Mouse (Mus musculus) spleen, adult 2 months (tissue): ENCODE results near the gene Atpaf1. TPM values are rescaled to one million over a fixed set of nuclear protein-coding genes. Genes with fewer than 3 reads are reported as not detected.

ENCODE experiments used
- DNase-seq, 2 experiments: peaks; one replicate each; pipeline versions ENCODE4 v3.0.0 to v3.0.0-alpha.2; 2012 to 2021; ENCODE audit warnings: low spot score in 2 of 2, low read depth in 1 of 2
- H3K27ac ChIP-seq: fragments of 200-500 bp; 2 replicates; pipeline ENCODE4 v1.5.1; 2012; ENCODE audit warnings: low read length, inconsistent platforms; ENCODE audit not compliant: insufficient read depth
- H3K27me3 ChIP-seq: fragments of 200-500 bp; 2 replicates; pipeline ENCODE4 v1.6.1; 2012; ENCODE audit warnings: mild to moderate bottlenecking, moderate library complexity, low read length, inconsistent platforms; ENCODE audit not compliant: control insufficient read depth, insufficient read depth
- H3K36me3 ChIP-seq: fragments of 200-500 bp; 2 replicates; pipeline ENCODE4 v1.6.1; 2012; ENCODE audit warnings: mild to moderate bottlenecking, low read length, inconsistent platforms; ENCODE audit not compliant: control insufficient read depth, insufficient read depth
- H3K4me1 ChIP-seq: fragments of 200-500 bp; 2 replicates; pipeline ENCODE4 v1.6.1; 2011; ENCODE audit warnings: inconsistent platforms; ENCODE audit not compliant: control insufficient read depth, insufficient read depth, insufficient read length
- H3K4me3 ChIP-seq: fragments of 200-500 bp; 2 replicates; pipeline ENCODE4 v1.5.1; 2011; ENCODE audit warnings: mild to moderate bottlenecking, inconsistent platforms; ENCODE audit not compliant: insufficient read depth, insufficient read length; ENCODE audit errors: extremely low read depth
- CTCF ChIP-seq: fragments of 200-500 bp; IDR thresholded peaks from 2 replicates; pipeline ENCODE4 v1.5.1; 2011; ENCODE audit warnings: mild to moderate bottlenecking, inconsistent platforms; ENCODE audit not compliant: insufficient read depth, insufficient read length, insufficient replicate concordance; ENCODE audit errors: extremely low read depth
- POLR2A ChIP-seq: fragments of 200-500 bp; IDR thresholded peaks from 2 replicates; pipeline ENCODE4 v1.6.1; 2011; ENCODE audit warnings: low read depth, low read length, inconsistent platforms
- WGBS: fragments of 180-500 bp; shearing (Covaris S2); methylation state at CpG from one replicate; pipeline ENCODE4 v1.1.7; 2018; 5-methylcytosine and 5-hydroxymethylcytosine counted together
- polyA plus RNA-seq: library from polyadenylated mRNA; depleted of rRNA; stranded (reverse); fragments of >200 nt; gene quantifications from 2 replicates; pipeline ENCODE4 v1.2.3, GENCODE M21; 2012; rRNA removed

The Atpaf1 gene
- 20.2 and 35.6 TPM in 2 replicates for polyA plus RNA-seq

- DNase-seq, result peak; percentile 40 to 55
- peak within 1 kb of the TSS; percentile 84 for H3K4me3 ChIP-seq
- peaks cover 3% of the 10 kb centered on the region; the same call in 1 of the 2 replicates for H3K36me3 ChIP-seq
- TF ChIP-seq CTCF (no peak), POLR2A (no peak; the same call in 1 of the 2 replicates)
- under 1% methylated on average over 58 of the region's 69 CpGs for WGBS
- H3K27ac ChIP-seq, result peak within 1 kb of the TSS; percentile 61
- H3K4me1 ChIP-seq, result peaks cover 3% of the 10 kb centered on the region; the same call in 1 of the 2 replicates
- H3K27me3 ChIP-seq, result no peaks in the 10 kb centered on the region
These were observed at the start of gene Atpaf1 for GRCm38 (mm10) chr4:115784769-115785510. TSS of gene Atpaf1 (plus strand) at chr4:115784812.

GRCm38 (mm10) chr4:115734867-115735266 is 49.7 kb upstream of the Atpaf1 start:
- no peak overlapping the region for H3K27ac ChIP-seq
- H3K36me3 ChIP-seq, result no peaks in the 10 kb centered on the region
- no peak overlapping the region for H3K4me3 ChIP-seq
- no peak for DNase-seq
- 0 out of 2 replicates have a peak, but pooled peaks cover 2% of the 10 kb centered on the region for H3K27me3 ChIP-seq
- peaks cover 7% of the 10 kb centered on the region; the same call in 1 of the 2 replicates for H3K4me1 ChIP-seq
- WGBS, result 87% methylated on average over 4 of the region's 4 CpGs
- TF ChIP-seq POLR2A, result no peak
- TF ChIP-seq CTCF, result no peak

- Histone ChIP-seq H3K27me3 (no peaks in the 10 kb centered on the region), H3K27ac (peak within 1 kb of the TSS; percentile 81), H3K4me3 (peak within 1 kb of the TSS; percentile 82), H3K4me1 (peaks cover 10% of the 10 kb centered on the region; the same call in 1 of the 2 replicates), H3K36me3 (peaks cover 7% of the 10 kb centered on the region)
- peak; percentile 92 to 97 for DNase-seq
- under 1% methylated on average over 45 of the region's 45 CpGs for WGBS
- TF ChIP-seq POLR2A (peak; percentile 46), CTCF (peak; percentile 31; the same call in 1 of the 2 replicates)
These were observed 47.0 kb upstream of the Atpaf1 start, which contains the start of gene Efcab14 for GRCm38 (mm10) chr4:115737551-115738041. TSS of gene Efcab14 (plus strand) at chr4:115737744.

GRCm38 (mm10) chr4:115738481-115738985 is 46.1 kb upstream of the Atpaf1 start:
- Histone ChIP-seq H3K27me3 (no peaks in the 10 kb centered on the region), H3K4me3 (peak overlapping the region; percentile 38; the same call in 1 of the 2 replicates), H3K36me3 (peaks cover 9% of the 10 kb centered on the region), H3K4me1 (peaks cover 8% of the 10 kb centered on the region; the same call in 1 of the 2 replicates), H3K27ac (no peak overlapping the region)
- WGBS, result 18% methylated on average over 13 of the region's 13 CpGs
- DNase-seq, result no peak
- TF ChIP-seq CTCF (no peak), POLR2A (no peak)

- peaks cover 8% of the 10 kb centered on the region; the same call in 1 of the 2 replicates for H3K4me1 ChIP-seq
- H3K4me3 ChIP-seq, result no peak overlapping the region
- no peaks in the 10 kb centered on the region for H3K27me3 ChIP-seq
- DNase-seq, result no peak
- peaks cover 16% of the 10 kb centered on the region for H3K36me3 ChIP-seq
- TF ChIP-seq POLR2A (no peak), CTCF (no peak)
- H3K27ac ChIP-seq, result no peak overlapping the region
These were observed 42.0 kb upstream of the Atpaf1 start for GRCm38 (mm10) chr4:115742658-115743057.

GRCm38 (mm10) chr4:115743096-115743495 is 41.5 kb upstream of the Atpaf1 start:
- WGBS, result 92% methylated on average over 4 of the region's 4 CpGs
- H3K4me3 ChIP-seq, result no peak overlapping the region
- H3K4me1 ChIP-seq, result peaks cover 8% of the 10 kb centered on the region; the same call in 1 of the 2 replicates
- H3K27ac ChIP-seq, result no peak overlapping the region
- TF ChIP-seq POLR2A (no peak), CTCF (no peak)
- no peak for DNase-seq
- peaks cover 18% of the 10 kb centered on the region for H3K36me3 ChIP-seq
- no peaks in the 10 kb centered on the region for H3K27me3 ChIP-seq

- H3K4me3 ChIP-seq, result no peak overlapping the region
- no peak for DNase-seq
- H3K27me3 ChIP-seq, result no peaks in the 10 kb centered on the region
- no peak overlapping the region for H3K27ac ChIP-seq
- TF ChIP-seq POLR2A (no peak), CTCF (no peak)
- H3K4me1 ChIP-seq, result no peaks in the 10 kb centered on the region
- peaks cover 27% of the 10 kb centered on the region for H3K36me3 ChIP-seq
- 95% methylated on average over 1 of the region's 1 CpGs for WGBS
These were observed 36.4 kb upstream of the Atpaf1 start for GRCm38 (mm10) chr4:115748181-115748580.
